In genomic region chrX:12467528-12468179, GRCm38 (mm10) we compare ENCODE assay signal across 7 mouse cellular contexts.
DNase-seq lines count a peak whose midpoint lies in the region; ATAC-seq lines count a peak whose summit lies in the region.

No protein-coding gene starts in this region.

- H3K4me2 ChIP-seq in neural tube, embryonic 15.5 days = no peak overlapping the region
- H3K4me2 ChIP-seq in hindbrain, embryonic 11.5 days (replicated peaks; ENCODE audit: low read depth, low read length) = no peak overlapping the region
- no peak overlapping the region for H3K4me2 ChIP-seq in stomach, embryonic 16.5 days (ENCODE audit: low read depth, low read length)

- H3K27ac ChIP-seq in neural tube, embryonic 15.5 days (replicated peaks) = no peak overlapping the region
- H3K27ac ChIP-seq in hindbrain, embryonic 11.5 days (ENCODE audit: low read depth, low read length) = peak overlapping the region; percentile 79
- peak overlapping the region; percentile 8; the same call in 1 of the 2 replicates for H3K27ac ChIP-seq in stomach, embryonic 16.5 days (ENCODE audit: low read length)

- H3K27me3 ChIP-seq in neural tube, embryonic 15.5 days (replicated peaks) = no peaks in the 10 kb centered on the region
- no peaks in the 10 kb centered on the region for H3K27me3 ChIP-seq in hindbrain, embryonic 11.5 days (ENCODE audit: control insufficient read depth, insufficient read depth, low read length)
- no peaks in the 10 kb centered on the region; the same call in 1 of the 2 replicates for H3K27me3 ChIP-seq in stomach, embryonic 16.5 days (ENCODE audit: control insufficient read depth, insufficient read depth, low read length)

- no peaks in the 10 kb centered on the region for H3K9me3 ChIP-seq in neural tube, embryonic 15.5 days (replicated peaks)
- no peaks in the 10 kb centered on the region for H3K9me3 ChIP-seq in hindbrain, embryonic 11.5 days (ENCODE audit: control insufficient read depth, low read length)
- H3K9me3 ChIP-seq in stomach, embryonic 16.5 days (replicated peaks; ENCODE audit: control insufficient read depth, low read length) = no peaks in the 10 kb centered on the region

- no peak overlapping the region for H3K9ac ChIP-seq in neural tube, embryonic 15.5 days (replicated peaks)
- H3K9ac ChIP-seq in hindbrain, embryonic 11.5 days (ENCODE audit: low read depth, low read length) = peak overlapping the region; percentile 34; the same call in 1 of the 2 replicates
- no peak overlapping the region for H3K9ac ChIP-seq in stomach, embryonic 16.5 days (ENCODE audit: low read length)

- intact Hi-C loops in left cerebral cortex, postnatal 14 days (cut with DNase I) = no loop called here

- H3K36me3 ChIP-seq in neural tube, embryonic 15.5 days = no peaks in the 10 kb centered on the region
- H3K36me3 ChIP-seq in hindbrain, embryonic 11.5 days (ENCODE audit: control insufficient read depth, insufficient read depth, low read length) = no peaks in the 10 kb centered on the region
- no peaks in the 10 kb centered on the region for H3K36me3 ChIP-seq in stomach, embryonic 16.5 days (ENCODE audit: control insufficient read depth, insufficient read depth, low read length)

- peak; percentile 40 for DNase-seq in neural tube, embryonic 10.5 days (ENCODE audit: extremely low spot score, low spot score)
- DNase-seq in hindbrain, embryonic 11.5 days (ENCODE audit: low spot score) = peak; percentile 39
- peak; percentile 26 to 45 for DNase-seq in kidney, postnatal 36 days
- DNase-seq in left cerebral cortex, postnatal 14 days (ENCODE audit: low spot score in 2 of 2) = no peak
- DNase-seq in left cerebral cortex, adult 8-10 months (ENCODE audit: low spot score in 2 of 2) = no peak

- H3K4me3 ChIP-seq in neural tube, embryonic 15.5 days (replicated peaks) = no peak overlapping the region
- no peak overlapping the region for H3K4me3 ChIP-seq in hindbrain, embryonic 11.5 days (ENCODE audit: low read depth, low read length)
- no peak overlapping the region for H3K4me3 ChIP-seq in stomach, embryonic 16.5 days (replicated peaks; ENCODE audit: low read length)

- WGBS in neural tube, embryonic 15.5 days = 34% methylated on average over 10 of the region's 10 CpGs
- WGBS in hindbrain, embryonic 11.5 days = 35% methylated on average over 9 of the region's 10 CpGs
- 36% methylated on average over 10 of the region's 10 CpGs for WGBS in stomach, embryonic 16.5 days

- ATAC-seq in neural tube, embryonic 15.5 days (ENCODE audit: low FRiP score) = no peak
- ATAC-seq in hindbrain, embryonic 11.5 days (ENCODE audit: low FRiP score) = peak; percentile 48
- no peak for ATAC-seq in stomach, embryonic 16.5 days (ENCODE audit: insufficient read depth, low FRiP score)

- peaks cover 13% of the 10 kb centered on the region; the same call in 1 of the 2 replicates for H3K4me1 ChIP-seq in neural tube, embryonic 15.5 days
- H3K4me1 ChIP-seq in hindbrain, embryonic 11.5 days (replicated peaks; ENCODE audit: control insufficient read depth, insufficient read depth, low read length) = no peaks in the 10 kb centered on the region
- peaks cover 5% of the 10 kb centered on the region; the same call in 1 of the 2 replicates for H3K4me1 ChIP-seq in stomach, embryonic 16.5 days (ENCODE audit: control insufficient read depth, insufficient read depth, low read length)

Comparison
In these comparisons a context has a peak if more than half of its experiments do, and no peak if none do; other contexts are left out.
1. DNase-seq: peak in neural tube, embryonic 10.5 days (single experiment), hindbrain, embryonic 11.5 days (single experiment) and kidney, postnatal 36 days (2 of 2); none in left cerebral cortex, postnatal 14 days (0 of 2) and left cerebral cortex, adult 8-10 months (0 of 2).